Mouse (Mus musculus) bone marrow, adult 2 months (tissue): ENCODE results near the gene Iqsec1.

Source experiments
- CTCF ChIP-seq: fragments of 200-500 bp; IDR thresholded peaks from 2 replicates; pipeline ENCODE4 v1.5.1; 2011; ENCODE audit warnings: low read length, control low read depth; ENCODE audit not compliant: control insufficient read depth, insufficient read depth
- POLR2A ChIP-seq: fragments of 200-500 bp; IDR thresholded peaks from 2 replicates; pipeline ENCODE4 v1.6.1; 2011; ENCODE audit warnings: low read depth, mild to moderate bottlenecking, control low read depth, low read length, borderline replicate concordance; ENCODE audit not compliant: control insufficient read depth

- TF ChIP-seq POLR2A, result no peak
- TF ChIP-seq CTCF, result no peak
Measured at GRCm38 (mm10) chr6:90796902-90797596, 191.4 kb downstream of the Iqsec1 start.
